Comparison of ENCODE assay signal across 37 mouse cellular contexts in the genomic region with DNA sequence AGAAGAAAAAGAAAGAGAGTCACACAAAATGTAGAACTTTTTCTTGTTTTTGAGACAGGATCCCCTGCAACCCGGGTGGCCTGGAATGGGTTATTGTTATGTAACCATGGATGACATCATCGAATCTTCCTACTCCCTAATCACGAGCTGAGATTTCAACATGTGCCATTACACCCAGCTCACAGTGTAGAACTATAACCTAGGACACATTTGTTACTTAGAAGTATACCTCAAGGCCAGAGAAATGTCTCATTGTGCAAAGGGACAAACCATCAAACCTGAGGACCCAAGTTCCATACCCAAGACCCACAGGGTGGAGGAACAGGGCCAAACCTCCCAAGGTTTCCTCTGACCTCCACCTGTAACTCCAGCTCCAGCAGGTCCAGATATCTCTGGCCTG. TPM values are rescaled to one million over a fixed set of nuclear protein-coding genes. Genes with fewer than 3 reads are reported as not detected.
DNase-seq lines count a peak whose midpoint lies in the region; ATAC-seq and TF ChIP-seq lines count a peak whose summit lies in the region.
"Had no signal": no experiment of that assay in that cellular context is flagged by ENCODE, and none has a peak within 500 bp of the region (broad histone marks: within the 10 kb centered on the region; RNA-seq: fewer than 3 reads in every experiment).

No protein-coding gene starts in this region.

- no peak overlapping the region for H3K9ac ChIP-seq in liver, adult 2 months (ENCODE audit: low read depth, low read length)
- no peak overlapping the region for H3K9ac ChIP-seq in liver, embryonic 11.5 days (ENCODE audit: low read depth, low read length)
- no peak overlapping the region for H3K9ac ChIP-seq in midbrain, embryonic 16.5 days (ENCODE audit: low read depth, low read length)
- H3K9ac ChIP-seq: embryonic facial prominence, embryonic 13.5 days; forebrain, embryonic 12.5 days; forebrain, embryonic 15.5 days; hindbrain, embryonic 13.5 days; intestine, embryonic 15.5 days had no signal

- H3K9me3 ChIP-seq in liver, embryonic 11.5 days (ENCODE audit: control insufficient read depth, low read length), result no peaks in the 10 kb centered on the region
- no peaks in the 10 kb centered on the region for H3K9me3 ChIP-seq in midbrain, embryonic 16.5 days (replicated peaks; ENCODE audit: control insufficient read depth, low read length, poor library complexity, severe bottlenecking)
- H3K9me3 ChIP-seq: embryonic facial prominence, embryonic 10.5 days; embryonic facial prominence, embryonic 13.5 days; forebrain, embryonic 12.5 days; forebrain, embryonic 15.5 days; G1E; hindbrain, embryonic 10.5 days; hindbrain, embryonic 13.5 days; intestine, embryonic 15.5 days had no signal

- peak; percentile 22 to 54 for DNase-seq in adrenal gland, adult (ENCODE audit: inconsistent age in 2 of 2, low spot score in 1 of 2)
- DNase-seq in adrenal gland, adult 18-20 months (ENCODE audit: low spot score in 2 of 2), result no peak
- peak; percentile 4 for DNase-seq in liver, adult 2 months (ENCODE audit: extremely low read depth, low read depth, low spot score)
- no peak for DNase-seq in liver, embryonic 11.5 days (ENCODE audit: low spot score)
- DNase-seq in 3T3-L1 (ENCODE audit: low read depth, low spot score), result peak; percentile 16
- no peak for DNase-seq in kidney, postnatal 10 days
- DNase-seq: adrenal gland, postnatal 10 days; B cell, adult 2 months; cerebellum, adult 11-12 months; cerebellum, adult 8-10 months; cerebellum, postnatal 10 days; cerebellum, postnatal 36 days; embryo, embryonic 11 days; gastrocnemius, postnatal 25 days had no signal

- no peaks in the 10 kb centered on the region for H3K79me2 ChIP-seq in liver, adult 2 months (ENCODE audit: control insufficient read depth, insufficient read depth, low read length)

- no peak for ATAC-seq in liver, embryonic 11.5 days (replicated peaks; ENCODE audit: low FRiP score)
- no peak for ATAC-seq in midbrain, embryonic 16.5 days
- ATAC-seq: forebrain, embryonic 15.5 days; hindbrain, embryonic 16.5 days; intestine, embryonic 15.5 days had no signal

- no peak overlapping the region for H3K4me2 ChIP-seq in liver, embryonic 11.5 days
- H3K4me2 ChIP-seq in midbrain, embryonic 16.5 days (ENCODE audit: low read length), result no peak overlapping the region
- H3K4me2 ChIP-seq: embryonic facial prominence, embryonic 13.5 days; forebrain, embryonic 12.5 days; forebrain, embryonic 15.5 days; heart, embryonic 11.5 days; hindbrain, embryonic 13.5 days; intestine, embryonic 15.5 days had no signal

- WGBS in liver, adult 2 months, result 36% methylated on average over 3 of the region's 3 CpGs
- 61% methylated on average over 3 of the region's 3 CpGs for WGBS in liver, embryonic 11.5 days
- WGBS in midbrain, embryonic 16.5 days, result 77% methylated on average over 3 of the region's 3 CpGs

- no peaks in the 10 kb centered on the region for H3K27me3 ChIP-seq in liver, adult 2 months (ENCODE audit: control insufficient read depth, insufficient read depth, low read length)
- H3K27me3 ChIP-seq in liver, embryonic 11.5 days (replicated peaks; ENCODE audit: control insufficient read depth, insufficient read depth, low read length), result peaks cover 7% of the 10 kb centered on the region; the same call in 1 of the 2 replicates
- no peaks in the 10 kb centered on the region for H3K27me3 ChIP-seq in midbrain, embryonic 16.5 days (ENCODE audit: control insufficient read depth, insufficient read depth, low read depth, low read length)
- H3K27me3 ChIP-seq: embryonic facial prominence, embryonic 13.5 days; forebrain, embryonic 12.5 days; forebrain, embryonic 15.5 days; hindbrain, embryonic 13.5 days; intestine, embryonic 15.5 days had no signal

- H3K4me3 ChIP-seq in liver, adult 2 months (ENCODE audit: insufficient read depth, low read depth, low read length), result no peak overlapping the region
- no peak overlapping the region for H3K4me3 ChIP-seq in liver, embryonic 11.5 days (ENCODE audit: low read depth, low read length)
- no peak overlapping the region for H3K4me3 ChIP-seq in bone marrow macrophage, adult 2 months (ENCODE audit: insufficient read depth, low read length)
- no peak overlapping the region for H3K4me3 ChIP-seq in midbrain, embryonic 16.5 days (ENCODE audit: low read depth, low read length)
- H3K4me3 ChIP-seq: embryonic facial prominence, embryonic 10.5 days; embryonic facial prominence, embryonic 13.5 days; erythroblast, embryonic 14.5 days; forebrain, embryonic 12.5 days; forebrain, embryonic 15.5 days; hindbrain, embryonic 10.5 days; hindbrain, embryonic 13.5 days; intestine, embryonic 15.5 days had no signal

- no peaks in the 10 kb centered on the region for H3K4me1 ChIP-seq in liver, adult 2 months (ENCODE audit: control insufficient read depth, insufficient read depth, low read length)
- no peaks in the 10 kb centered on the region for H3K4me1 ChIP-seq in liver, embryonic 11.5 days (replicated peaks; ENCODE audit: control insufficient read depth, insufficient read depth, low read length)
- peaks cover 18% of the 10 kb centered on the region for H3K4me1 ChIP-seq in bone marrow macrophage, adult 2 months (ENCODE audit: control insufficient read depth, insufficient read depth, low read length)
- no peaks in the 10 kb centered on the region for H3K4me1 ChIP-seq in midbrain, embryonic 16.5 days (ENCODE audit: control insufficient read depth, insufficient read depth, low read length)
- H3K4me1 ChIP-seq: embryonic facial prominence, embryonic 10.5 days; embryonic facial prominence, embryonic 13.5 days; forebrain, embryonic 12.5 days; forebrain, embryonic 15.5 days; hindbrain, embryonic 13.5 days; intestine, embryonic 15.5 days had no signal

- TF ChIP-seq CTCF in liver, adult 2 months (IDR thresholded peaks at IDR 0.05; ENCODE audit: low read depth, low read length), result no peak
- no peak for TF ChIP-seq CTCF in bone marrow macrophage, adult 2 months (IDR thresholded peaks at IDR 0.05; ENCODE audit: low read depth, low read length)

- H3K36me3 ChIP-seq in liver, adult 2 months (ENCODE audit: control insufficient read depth, insufficient read depth, low read length), result no peaks in the 10 kb centered on the region
- no peaks in the 10 kb centered on the region for H3K36me3 ChIP-seq in liver, embryonic 11.5 days (ENCODE audit: control insufficient read depth, insufficient read depth, low read length)
- H3K36me3 ChIP-seq in midbrain, embryonic 16.5 days (ENCODE audit: control insufficient read depth, insufficient read depth, low read length), result no peaks in the 10 kb centered on the region
- H3K36me3 ChIP-seq: embryonic facial prominence, embryonic 10.5 days; embryonic facial prominence, embryonic 13.5 days; forebrain, embryonic 12.5 days; forebrain, embryonic 15.5 days; G1E; hindbrain, embryonic 10.5 days; hindbrain, embryonic 13.5 days; intestine, embryonic 15.5 days had no signal

- H3K27ac ChIP-seq in liver, adult 2 months (replicated peaks; ENCODE audit: insufficient read depth, low read depth, low read length), result no peak overlapping the region
- H3K27ac ChIP-seq in liver, embryonic 11.5 days (ENCODE audit: low read depth, low read length), result no peak overlapping the region
- peak overlapping the region; percentile 89 for H3K27ac ChIP-seq in bone marrow macrophage, adult 2 months (ENCODE audit: insufficient read depth, low read depth, low read length)
- H3K27ac ChIP-seq in midbrain, embryonic 16.5 days (ENCODE audit: low read length), result no peak overlapping the region
- H3K27ac ChIP-seq: embryonic facial prominence, embryonic 10.5 days; embryonic facial prominence, embryonic 13.5 days; forebrain, embryonic 12.5 days; forebrain, embryonic 15.5 days; hindbrain, embryonic 10.5 days; hindbrain, embryonic 13.5 days; intestine, embryonic 15.5 days had no signal

- TF ChIP-seq POLR2A in liver, adult 2 months (IDR thresholded peaks at IDR 0.05; ENCODE audit: extremely low read depth, insufficient read depth, low read length), result no peak
- TF ChIP-seq POLR2A in bone marrow macrophage, adult 2 months (IDR thresholded peaks at IDR 0.05; ENCODE audit: borderline replicate concordance, low read depth, low read length), result no peak

RNA-seq across cellular contexts. Expression of gene Trim31, which starts 5.7 kb away (rescaled TPM):
- total RNA-seq in adrenal gland, adult 18-20 months (2021), result not detected
- not detected in 2 replicates for total RNA-seq in liver, adult 2 months (2014; rRNA removed)
- polyA plus RNA-seq in liver, adult 2 months (2012; rRNA removed), result not detected in 2 replicates
- not detected in 2 replicates for polyA plus RNA-seq in liver, embryonic 11.5 days (2014; fragmentation: Nextera tagmentation; extraction: Ambion mirVana)
- not detected in 2 replicates for polyA plus RNA-seq in bone marrow macrophage, adult 2 months (2012; ENCODE audit: insufficient read depth, insufficient read length, missing spikeins)
- not detected in 2 replicates for polyA plus RNA-seq in midbrain, embryonic 16.5 days (2015; fragmentation: Nextera tagmentation; extraction: Ambion mirVana)
- total RNA-seq: adrenal gland, postnatal 10 days; adrenal gland, postnatal 4 days; CH12.LX; G1E; gastrocnemius, adult 8-10 months; gastrocnemius, postnatal 25 days; heart, adult 8-10 months; heart, postnatal 25 days had no signal
- polyA plus RNA-seq: brain, embryonic 14.5 days; cortical plate, adult 2 months; embryonic facial prominence, embryonic 10.5 days; embryonic facial prominence, embryonic 13.5 days; erythroblast, embryonic 14.5 days; forebrain, embryonic 12.5 days; forebrain, embryonic 15.5 days; G1E; heart, embryonic 11.5 days; heart, embryonic 14.5 days; heart, postnatal 0 days; hindbrain, embryonic 10.5 days; hindbrain, embryonic 13.5 days; hindbrain, embryonic 16.5 days had no signal

RNA-seq across cellular contexts. Expression of gene Trim40, which starts 13.7 kb away (rescaled TPM):
- total RNA-seq in adrenal gland, adult 18-20 months (2021), result under 1 TPM; 0.26 to 0.53 TPM
- total RNA-seq in liver, adult 2 months (2014; rRNA removed), result not detected in 2 replicates
- polyA plus RNA-seq in liver, adult 2 months (2012; rRNA removed), result 0.05 TPM in 1 of 2 replicates, not detected in the other
- polyA plus RNA-seq in liver, embryonic 11.5 days (2014; fragmentation: Nextera tagmentation; extraction: Ambion mirVana), result not detected in 2 replicates
- polyA plus RNA-seq in bone marrow macrophage, adult 2 months (2012; ENCODE audit: insufficient read depth, insufficient read length, missing spikeins), result not detected in 2 replicates
- not detected in 2 replicates for polyA plus RNA-seq in midbrain, embryonic 16.5 days (2015; fragmentation: Nextera tagmentation; extraction: Ambion mirVana)
- total RNA-seq: adrenal gland, postnatal 10 days; CH12.LX; G1E; gastrocnemius, adult 8-10 months; gastrocnemius, postnatal 25 days; heart, postnatal 25 days had no signal
- polyA plus RNA-seq: brain, embryonic 14.5 days; embryonic facial prominence, embryonic 10.5 days; embryonic facial prominence, embryonic 13.5 days; erythroblast, embryonic 14.5 days; forebrain, embryonic 12.5 days; forebrain, embryonic 15.5 days; G1E; gonadal fat pad, adult 2 months; heart, embryonic 11.5 days; heart, embryonic 14.5 days; heart, postnatal 0 days; hindbrain, embryonic 10.5 days; hindbrain, embryonic 13.5 days had no signal

RNA-seq across cellular contexts. Expression of gene Trim10, which starts 34.3 kb away (rescaled TPM):
- total RNA-seq in adrenal gland, adult 18-20 months (2021), result under 1 TPM in 1 of 2 experiments, not detected in 1; 0.22 TPM
- 0.07 TPM in 1 of 2 replicates, not detected in the other for total RNA-seq in liver, adult 2 months (2014; rRNA removed)
- not detected in 2 replicates for polyA plus RNA-seq in liver, adult 2 months (2012; rRNA removed)
- 70.1 and 81.4 TPM in 2 replicates for polyA plus RNA-seq in liver, embryonic 11.5 days (2014; fragmentation: Nextera tagmentation; extraction: Ambion mirVana)
- not detected in 2 replicates for polyA plus RNA-seq in bone marrow macrophage, adult 2 months (2012; ENCODE audit: insufficient read depth, insufficient read length, missing spikeins)
- 0.70 and 1.0 TPM in 2 replicates for polyA plus RNA-seq in midbrain, embryonic 16.5 days (2015; fragmentation: Nextera tagmentation; extraction: Ambion mirVana)
- total RNA-seq: CH12.LX; gastrocnemius, adult 8-10 months had no signal
- polyA plus RNA-seq: cortical plate, adult 2 months had no signal

RNA-seq across cellular contexts. Expression of gene Trim15, which starts 36.6 kb away (rescaled TPM):
- not detected for total RNA-seq in adrenal gland, adult 18-20 months (2021)
- total RNA-seq in liver, adult 2 months (2014; rRNA removed), result not detected in 2 replicates
- polyA plus RNA-seq in liver, adult 2 months (2012; rRNA removed), result not detected in 2 replicates
- polyA plus RNA-seq in liver, embryonic 11.5 days (2014; fragmentation: Nextera tagmentation; extraction: Ambion mirVana), result 0.18 and 0.29 TPM in 2 replicates
- not detected in 2 replicates for polyA plus RNA-seq in bone marrow macrophage, adult 2 months (2012; ENCODE audit: insufficient read depth, insufficient read length, missing spikeins)
- polyA plus RNA-seq in midbrain, embryonic 16.5 days (2015; fragmentation: Nextera tagmentation; extraction: Ambion mirVana), result 0.53 and 0.89 TPM in 2 replicates
- total RNA-seq: adrenal gland, postnatal 10 days; adrenal gland, postnatal 4 days; CH12.LX; gastrocnemius, adult 8-10 months; gastrocnemius, postnatal 25 days; heart, adult 8-10 months; heart, postnatal 25 days had no signal
- polyA plus RNA-seq: cortical plate, adult 2 months; G1E; gonadal fat pad, adult 2 months; heart, embryonic 14.5 days; heart, postnatal 0 days had no signal

RNA-seq across cellular contexts. Expression of gene Rnf39, which starts 39.1 kb away (rescaled TPM):
- under 1 TPM; 0.61 to 0.86 TPM for total RNA-seq in adrenal gland, adult 18-20 months (2021)
- total RNA-seq in liver, adult 2 months (2014; rRNA removed), result 3.5 and 4.4 TPM in 2 replicates
- polyA plus RNA-seq in liver, adult 2 months (2012; rRNA removed), result 8.8 and 11.9 TPM in 2 replicates
- polyA plus RNA-seq in liver, embryonic 11.5 days (2014; fragmentation: Nextera tagmentation; extraction: Ambion mirVana), result 0.14 TPM in 1 of 2 replicates, not detected in the other
- not detected in 2 replicates for polyA plus RNA-seq in bone marrow macrophage, adult 2 months (2012; ENCODE audit: insufficient read depth, insufficient read length, missing spikeins)
- 1.7 and 2.0 TPM in 2 replicates for polyA plus RNA-seq in midbrain, embryonic 16.5 days (2015; fragmentation: Nextera tagmentation; extraction: Ambion mirVana)
- total RNA-seq: CH12.LX, G1E had no signal
- polyA plus RNA-seq: embryonic facial prominence, embryonic 10.5 days; erythroblast, embryonic 14.5 days; G1E had no signal

Comparison
In these comparisons a context has a peak if more than half of its experiments do, and no peak if none do; other contexts are left out.
1. DNase-seq: peak in adrenal gland, adult (2 of 2), liver, adult 2 months (single experiment) and 3T3-L1 (single experiment); none in adrenal gland, adult 18-20 months (0 of 2), liver, embryonic 11.5 days (single experiment) and kidney, postnatal 10 days (single experiment).
2. RNA of gene Trim10, which starts 34.3 kb away (polyA plus RNA-seq): 70.1 to 81.4 TPM in liver, embryonic 11.5 days; 0.70 to 1.0 TPM in midbrain, embryonic 16.5 days, not detected in liver, adult 2 months and not detected in bone marrow macrophage, adult 2 months; every median in the first group is over 10 times any median in the second.